Mouse (Mus musculus) kidney, adult 8-10 months (tissue): Measurements from ENCODE around the gene Cxcl14.
A peak's percentile ranks its signal among the peaks of the same experiment; 100 is the strongest.

Experiments
- DNase-seq, 2 experiments: peaks; one replicate each; pipeline ENCODE4 v3.0.0; 2022

Gene Cxcl14

DNA sequence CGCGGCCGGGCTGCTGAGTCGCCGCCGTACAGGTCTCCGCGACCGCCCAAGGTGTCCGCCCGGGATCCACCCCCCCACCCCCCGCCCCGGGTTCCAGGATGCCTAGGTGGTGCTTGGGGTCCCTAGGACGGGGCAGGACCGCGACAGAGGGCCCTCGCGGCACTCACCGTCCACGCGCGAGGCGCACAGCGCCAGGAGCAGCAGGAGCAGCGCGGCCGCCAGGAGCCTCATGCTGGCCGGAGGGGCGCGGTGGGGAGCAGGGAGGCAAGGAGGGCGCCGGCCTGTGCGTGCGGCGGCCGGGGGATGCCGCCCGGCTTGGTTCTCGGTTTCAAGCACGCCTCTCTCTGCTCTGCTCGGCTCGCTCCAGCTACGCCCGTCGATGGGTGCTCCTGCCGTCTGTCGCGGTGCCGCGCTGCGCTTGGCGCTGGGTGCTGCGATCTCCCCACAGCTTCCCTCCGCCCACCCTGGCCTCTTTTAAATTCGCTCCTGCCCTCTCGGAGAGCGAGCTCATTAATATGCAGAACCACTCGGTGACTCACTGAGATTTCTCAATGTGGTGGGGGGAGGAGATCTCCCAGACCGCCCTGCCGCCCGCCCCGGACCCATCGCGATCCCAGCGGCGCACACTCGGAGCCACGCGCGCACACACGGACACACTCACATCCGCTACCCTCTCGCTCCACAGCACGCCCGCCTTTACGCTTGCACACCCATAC is at the start of gene Cxcl14:
Gene Cxcl14 (minus strand): TSS at position 609 of the 716 bp plus-strand sequence.
- peak; percentile 15 to 31 for DNase-seq

DNA sequence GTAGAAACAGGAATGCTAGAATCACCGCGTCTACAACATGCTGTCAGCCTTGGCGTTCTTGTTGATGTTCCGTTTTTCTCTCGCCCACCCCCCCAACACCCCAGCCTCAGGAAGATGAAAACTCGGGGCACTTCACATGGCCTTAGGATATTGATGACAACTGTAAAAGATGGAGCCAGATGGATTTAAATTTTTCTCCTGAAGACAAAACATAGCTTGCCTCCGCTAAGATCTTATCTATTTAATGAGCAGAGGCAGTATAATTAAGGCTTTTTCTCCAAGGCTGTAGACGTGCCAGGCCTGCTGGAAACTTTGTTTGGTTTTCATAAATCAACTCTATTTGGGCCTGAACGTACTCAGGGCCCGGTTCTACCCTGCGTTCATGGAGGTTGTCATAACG is 48.0 kb upstream of the Cxcl14 start:
- DNase-seq, result no peak

DNA sequence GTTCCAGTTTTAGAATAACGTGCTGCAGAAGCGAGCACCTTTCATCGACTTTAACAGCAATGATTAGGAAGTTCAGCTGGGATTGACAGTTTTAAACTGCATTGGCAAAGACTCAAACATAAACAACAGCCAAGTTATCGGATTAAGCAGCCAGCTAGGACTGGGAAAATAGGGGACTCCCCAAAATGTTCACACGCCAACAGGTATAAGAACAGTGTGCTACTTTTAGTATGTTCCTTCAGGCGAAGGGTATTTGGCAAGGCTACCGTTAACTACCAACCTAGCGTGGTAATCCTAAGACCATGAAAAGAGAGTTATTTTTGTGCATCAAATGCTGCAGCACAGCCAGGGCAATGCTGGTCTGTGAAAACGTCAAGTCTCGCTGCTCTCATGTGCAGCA is 46.1 kb upstream of the Cxcl14 start:
- DNase-seq, result no peak

DNA sequence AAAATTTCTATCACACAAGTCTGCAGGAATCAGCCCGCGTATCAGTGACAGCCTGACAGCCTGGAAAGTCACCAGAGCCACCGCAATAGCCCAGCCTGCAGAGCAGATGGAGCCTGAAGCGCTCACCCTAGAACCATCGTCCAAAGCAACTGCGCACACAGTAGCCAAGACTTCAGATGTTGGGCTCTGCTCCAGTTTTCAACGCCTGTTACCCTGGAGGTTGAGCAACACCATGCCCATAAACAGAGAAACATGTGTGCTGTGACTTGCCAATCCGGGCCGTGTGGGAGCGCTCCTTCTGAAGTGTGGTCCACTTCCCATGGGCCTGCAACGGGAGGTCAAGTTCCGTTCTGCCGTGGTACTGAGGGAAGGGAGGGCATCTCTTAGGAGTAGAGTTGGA is 44.2 kb upstream of the Cxcl14 start:
- DNase-seq, result no peak

DNA sequence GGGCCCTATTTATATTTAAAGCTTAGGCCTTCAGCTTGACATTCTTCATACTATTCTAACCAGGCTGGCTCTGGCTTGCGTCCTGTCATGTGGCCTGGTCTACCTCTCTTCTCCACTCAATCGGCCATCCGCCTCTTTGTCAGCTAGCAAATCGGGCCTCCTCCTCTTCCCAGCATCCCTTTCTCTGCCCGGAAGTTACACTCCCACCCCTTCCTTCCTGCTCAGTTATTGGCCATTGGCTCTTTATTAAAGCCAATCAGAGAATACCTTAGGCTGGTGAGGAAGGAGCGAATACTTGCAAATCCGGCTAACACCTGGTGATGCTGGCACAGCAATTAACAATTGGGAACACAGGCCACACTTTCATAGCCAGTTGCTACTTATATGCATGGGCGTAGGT is 43.5 kb upstream of the Cxcl14 start:
- no peak for DNase-seq

DNA sequence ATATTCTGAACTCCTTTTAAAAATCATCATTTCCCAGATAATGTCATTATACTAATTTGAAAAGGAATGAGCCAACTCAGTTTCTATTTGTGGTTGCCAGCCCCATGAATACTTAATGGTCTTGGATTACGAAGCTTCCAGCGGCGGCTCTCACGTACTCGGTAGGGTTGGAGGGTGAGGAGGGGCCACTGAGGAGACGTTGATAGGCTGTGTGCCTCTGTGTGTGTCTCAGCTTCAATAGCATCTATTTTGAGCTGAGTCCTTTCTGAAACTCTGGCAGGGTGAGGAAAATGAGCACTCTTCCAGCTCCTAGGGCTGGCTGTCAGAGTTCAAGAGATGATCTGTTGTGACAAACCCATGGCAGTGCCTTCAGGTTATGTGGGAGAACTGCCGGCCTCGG is 40.6 kb upstream of the Cxcl14 start:
- no peak for DNase-seq

DNA sequence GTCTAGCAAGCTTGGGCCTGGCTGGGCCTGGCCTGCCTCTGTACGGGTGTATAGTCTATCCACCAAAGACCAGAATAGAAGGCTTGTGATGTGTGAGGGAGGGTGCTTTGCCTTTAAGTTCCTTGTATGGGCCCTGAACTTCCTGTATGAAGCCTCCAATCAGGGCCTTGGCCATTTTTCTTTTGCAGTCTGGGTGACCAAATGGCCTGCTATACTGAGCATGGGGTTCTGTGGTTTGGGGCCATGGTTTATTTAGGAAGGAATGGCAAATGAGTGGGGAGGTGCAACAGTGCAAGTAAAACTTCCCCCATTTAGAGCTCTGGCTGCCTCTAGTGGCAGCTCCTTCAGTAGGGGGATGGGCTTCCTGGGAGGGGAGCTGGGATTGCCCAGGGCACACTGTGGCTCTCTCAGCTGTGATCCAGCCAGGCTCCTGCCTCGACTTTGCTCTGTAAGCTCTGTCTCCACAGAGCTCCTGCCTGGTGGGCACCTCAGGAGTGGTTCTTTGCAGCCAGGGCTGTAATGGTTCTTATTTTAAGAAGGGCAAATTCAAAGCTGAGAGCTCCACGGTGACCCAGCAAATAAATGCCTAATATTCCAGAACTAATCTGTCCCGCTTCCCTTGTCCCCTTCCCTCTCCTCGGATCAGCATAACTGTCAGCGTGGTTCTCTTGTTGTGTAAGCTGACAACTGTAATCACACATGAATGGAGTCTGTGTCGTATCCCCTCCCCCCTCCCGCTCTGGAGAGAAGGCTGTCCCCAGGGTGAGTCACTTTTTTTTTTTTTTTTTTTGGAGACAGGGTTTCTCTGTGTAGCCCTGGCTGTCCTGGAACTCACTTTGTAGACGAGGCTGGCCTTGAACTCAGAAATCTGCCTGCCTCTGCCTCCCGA is 38.7 kb upstream of the Cxcl14 start:
- no peak for DNase-seq

DNA sequence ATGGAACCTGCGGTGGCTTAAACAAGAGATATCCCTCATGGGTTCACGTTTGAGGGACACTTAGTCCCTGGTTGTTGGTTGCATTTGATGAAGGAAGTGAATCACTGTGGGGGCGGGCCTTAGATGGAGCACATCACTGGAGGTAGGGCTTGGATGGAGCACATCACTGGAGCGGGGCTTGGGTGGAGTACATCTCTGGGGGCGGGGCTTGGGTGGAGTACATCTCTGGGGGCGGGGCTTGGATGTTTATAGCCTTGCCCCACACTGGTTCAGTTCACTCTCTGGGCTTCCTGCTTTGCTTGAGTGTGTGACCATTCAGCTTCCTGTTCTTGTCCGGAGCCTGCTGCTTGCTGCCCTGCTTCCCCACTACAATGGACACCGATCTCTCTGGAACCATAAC is 37.9 kb upstream of the Cxcl14 start:
- no peak for DNase-seq

DNA sequence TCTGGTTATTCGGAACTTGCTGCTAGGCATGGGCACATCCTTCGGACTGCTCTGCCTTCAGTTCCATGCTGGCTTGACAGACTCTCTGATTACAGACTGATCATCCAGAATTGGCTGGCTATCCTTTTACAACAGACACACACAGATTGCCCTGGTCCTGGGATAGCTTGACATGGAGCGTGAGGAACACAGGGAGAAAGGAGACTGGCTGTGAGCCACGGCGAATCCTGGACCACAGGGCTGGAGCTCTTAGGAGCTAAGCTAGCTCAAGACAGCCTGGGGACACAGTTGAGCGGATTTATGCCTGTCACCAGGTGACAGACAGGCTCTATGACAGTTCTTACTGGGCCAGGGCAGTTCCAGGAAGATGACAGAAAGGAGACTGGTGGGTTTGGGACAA is 36.0 kb upstream of the Cxcl14 start:
- no peak for DNase-seq

DNA sequence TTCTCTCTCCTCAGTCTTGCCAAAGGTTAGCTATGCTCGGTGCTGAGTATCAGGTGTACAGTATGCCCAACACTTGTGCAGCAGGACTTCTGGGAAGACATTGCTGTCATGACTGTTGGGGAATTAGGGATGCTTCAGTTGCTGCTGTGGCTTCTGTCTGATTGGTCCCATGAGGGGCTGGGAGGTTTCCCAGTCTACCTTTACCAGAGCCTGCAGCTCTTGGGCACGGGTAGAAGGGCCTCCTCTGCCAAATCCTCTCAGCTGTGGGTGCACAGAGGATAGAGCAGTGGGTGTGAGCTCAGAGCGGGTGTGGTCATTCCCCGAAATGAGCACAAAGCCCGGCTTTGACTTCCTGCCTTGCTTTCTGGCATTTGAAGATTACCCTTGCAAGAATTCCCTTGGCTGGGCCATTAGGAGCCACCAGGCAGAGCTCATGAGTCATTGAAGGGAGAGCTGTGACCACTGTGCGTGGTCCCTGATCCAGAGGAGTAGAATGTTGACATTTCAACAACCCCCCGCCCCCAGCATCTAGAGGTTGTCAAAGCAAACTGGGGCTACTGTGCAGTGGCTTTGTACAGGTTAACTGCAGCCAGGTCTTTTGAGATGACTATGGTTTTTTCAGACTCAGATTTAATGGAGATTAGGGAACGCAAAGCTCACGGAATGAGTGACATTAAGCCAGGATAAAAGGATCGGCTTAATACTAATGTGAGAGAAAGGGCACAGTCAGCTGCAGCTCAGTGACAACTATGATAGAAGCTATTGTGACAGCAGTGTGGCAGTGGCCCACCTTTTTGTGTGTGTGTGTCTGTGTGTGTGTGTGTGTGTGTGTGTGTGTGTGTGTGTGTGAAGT is 34.5 kb upstream of the Cxcl14 start:
- no peak for DNase-seq

DNA sequence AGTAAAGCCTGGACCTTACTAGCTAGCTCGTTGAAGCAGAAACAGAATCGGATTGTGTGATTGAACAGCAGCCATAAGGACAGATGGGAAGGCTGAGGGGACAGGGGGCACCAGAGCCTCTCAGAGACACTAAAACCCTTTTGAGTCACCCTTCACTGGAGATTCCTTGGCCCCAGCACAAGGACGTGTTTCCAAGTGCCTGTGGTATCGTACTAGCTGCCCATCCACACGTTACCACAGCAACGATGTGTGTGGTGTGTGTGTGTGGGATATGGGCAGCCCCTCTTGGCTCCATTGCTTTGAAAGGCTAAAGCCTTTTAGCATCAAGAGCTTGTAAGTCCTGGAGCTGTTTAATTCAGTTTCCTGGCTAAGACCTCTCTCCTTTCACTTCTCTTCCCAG is 33.4 kb upstream of the Cxcl14 start:
- DNase-seq, result no peak

DNA sequence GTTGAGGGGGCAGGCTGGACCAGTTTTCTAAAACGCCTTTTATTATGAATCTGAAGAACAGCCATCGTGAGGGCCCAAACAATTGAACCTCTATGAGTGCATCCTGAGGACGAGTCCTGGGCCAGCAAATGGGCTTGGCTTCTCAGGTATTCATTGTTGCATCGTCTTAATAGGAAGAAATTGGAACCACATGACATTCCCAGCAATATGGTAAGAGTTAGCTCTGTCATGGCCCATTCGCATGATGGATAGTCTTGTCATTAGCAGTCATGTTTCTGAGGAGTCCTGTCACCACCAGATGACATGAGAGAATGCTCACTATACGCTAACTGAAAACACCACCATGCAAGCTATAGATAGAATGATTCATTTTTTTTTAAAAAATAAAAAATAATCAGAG is 32.8 kb upstream of the Cxcl14 start:
- no peak for DNase-seq

DNA sequence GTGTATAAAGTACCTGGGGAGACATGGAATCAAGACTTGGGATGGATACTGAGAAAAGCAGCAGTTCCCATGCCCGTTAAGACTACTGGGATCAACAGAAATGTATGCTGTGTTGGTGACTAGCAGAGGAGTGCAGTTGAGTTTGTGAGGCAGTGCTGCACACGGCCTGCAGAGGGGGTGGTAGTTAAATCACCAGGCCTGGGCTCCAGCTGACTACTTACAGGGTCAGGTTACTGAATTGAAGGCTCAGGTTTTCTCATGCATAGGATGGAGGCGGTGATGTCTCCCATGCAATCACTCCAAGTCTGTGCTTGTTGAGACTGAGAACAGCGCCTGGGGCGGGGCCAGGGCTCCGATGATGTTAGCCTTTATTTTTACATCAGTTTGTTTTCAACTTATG is 31.4 kb upstream of the Cxcl14 start:
- no peak for DNase-seq

DNA sequence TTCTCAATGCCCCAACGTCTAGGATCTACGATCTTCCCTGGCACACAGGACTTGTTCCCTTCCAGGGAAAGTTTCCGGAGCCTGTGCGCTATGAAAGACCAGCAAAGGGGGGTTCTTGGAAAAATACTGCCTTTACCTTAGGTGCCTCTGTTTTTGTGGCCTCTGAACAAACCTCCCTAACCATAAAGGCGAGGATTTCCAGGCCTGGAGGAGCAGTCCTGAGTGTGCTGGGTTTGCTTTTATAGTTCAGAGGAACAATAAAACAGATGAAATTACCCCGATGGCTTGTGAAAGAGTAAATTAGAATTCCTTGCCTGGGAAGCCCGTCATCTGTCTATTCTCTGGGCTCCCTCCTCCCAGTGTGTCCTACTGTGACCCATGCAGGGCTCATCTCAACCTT is 25.3 kb upstream of the Cxcl14 start:
- DNase-seq, result no peak

DNA sequence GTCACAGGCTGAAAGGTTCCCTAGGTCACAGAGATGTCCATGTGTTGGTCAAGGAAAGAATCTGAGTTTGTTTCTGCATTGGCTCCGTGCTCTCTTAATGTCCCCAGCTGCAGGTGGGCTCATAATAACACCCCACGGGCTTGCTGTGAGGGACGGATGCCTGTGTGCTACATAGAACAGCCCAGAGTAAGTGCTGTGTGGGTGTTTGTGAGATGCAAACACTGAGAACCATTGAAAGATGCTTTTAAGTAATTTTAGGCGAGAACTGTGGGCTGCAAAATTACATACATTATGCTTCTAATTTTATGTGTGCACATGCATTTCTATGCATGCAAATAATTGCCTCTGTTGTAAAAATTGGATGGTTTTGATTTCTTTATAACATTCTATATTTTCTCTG is 20.6 kb upstream of the Cxcl14 start:
- no peak for DNase-seq

DNA sequence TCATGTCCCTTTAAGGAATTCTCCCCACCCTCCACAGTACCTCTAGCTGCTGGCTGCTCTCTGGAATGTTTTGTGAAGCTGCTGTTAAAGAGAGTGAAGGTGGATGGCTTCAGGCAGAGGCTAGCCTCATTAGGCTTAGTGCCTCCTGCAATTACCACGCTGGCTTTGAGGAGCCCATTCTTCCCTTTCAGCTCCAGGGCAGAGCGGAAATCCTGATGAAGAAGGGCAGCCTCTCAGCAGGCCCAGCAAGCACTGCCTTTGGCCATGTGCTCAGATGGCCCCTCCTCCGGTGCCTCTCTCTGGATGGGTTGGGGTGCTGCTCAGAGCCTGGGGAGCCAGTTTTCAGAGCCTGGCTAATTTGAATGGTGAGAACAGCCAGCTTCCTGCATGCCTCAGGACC is 18.9 kb upstream of the Cxcl14 start:
- DNase-seq, result no peak

DNA sequence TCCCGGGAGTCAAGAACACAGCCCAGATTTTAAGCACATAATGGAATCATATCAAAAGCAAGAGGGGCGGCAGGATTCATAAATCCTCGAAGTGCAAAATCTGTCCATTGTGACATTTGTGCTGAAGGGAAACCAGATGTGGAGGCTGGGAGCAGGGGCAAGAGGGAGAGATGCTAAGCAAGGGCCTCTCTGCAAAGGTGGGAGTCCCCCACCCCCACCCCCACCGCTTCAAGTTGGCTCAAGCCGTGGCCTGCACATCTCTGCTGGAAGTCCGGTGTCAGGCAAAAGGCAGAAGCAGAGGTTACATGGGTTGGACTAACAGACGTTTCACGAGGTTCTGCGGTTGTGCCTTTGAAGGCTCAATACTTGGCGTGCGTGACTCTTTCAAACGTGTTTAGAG is 8.7 kb upstream of the Cxcl14 start:
- DNase-seq, result no peak

DNA sequence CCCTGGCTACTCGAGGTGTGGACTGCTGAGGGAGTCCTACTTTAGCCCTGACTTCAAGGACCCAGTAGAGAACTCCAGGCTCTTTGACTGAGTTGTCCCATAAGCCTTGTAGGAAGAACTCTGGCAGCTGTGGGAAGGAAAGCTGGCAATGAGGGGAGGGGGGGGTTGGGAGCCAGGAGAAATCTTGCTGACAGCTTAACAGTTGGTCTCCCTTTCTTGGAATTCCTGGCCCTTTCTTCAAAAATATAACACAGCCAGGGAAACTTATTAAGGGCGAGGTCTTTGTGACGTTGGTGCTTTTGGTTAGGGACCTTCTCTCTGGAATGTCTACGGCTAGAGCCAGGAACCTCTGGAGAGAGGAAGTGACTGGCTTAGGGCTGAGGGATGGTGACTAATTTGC is 8.1 kb upstream of the Cxcl14 start:
- DNase-seq, result no peak

DNA sequence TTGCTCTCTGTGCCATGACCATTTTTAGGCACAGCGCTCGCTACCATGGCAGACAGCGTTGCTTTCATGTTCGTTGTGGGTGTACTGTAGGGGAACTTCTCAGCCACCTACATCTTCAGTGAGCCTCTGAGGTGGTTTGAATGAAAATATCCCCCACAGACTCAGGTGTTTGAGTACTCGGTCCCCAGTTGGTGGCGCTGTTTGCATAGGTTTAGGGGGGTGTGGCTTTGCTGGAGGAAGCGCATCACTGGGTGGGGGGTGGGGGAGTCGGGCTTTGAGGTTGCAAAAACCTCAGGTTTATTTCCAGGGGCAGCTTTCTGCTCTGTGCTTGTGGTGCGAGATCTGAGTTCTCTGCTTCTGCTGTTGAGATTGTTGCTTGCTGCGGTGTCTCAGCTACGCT is 3.0 kb upstream of the Cxcl14 start:
- DNase-seq, result no peak

DNA sequence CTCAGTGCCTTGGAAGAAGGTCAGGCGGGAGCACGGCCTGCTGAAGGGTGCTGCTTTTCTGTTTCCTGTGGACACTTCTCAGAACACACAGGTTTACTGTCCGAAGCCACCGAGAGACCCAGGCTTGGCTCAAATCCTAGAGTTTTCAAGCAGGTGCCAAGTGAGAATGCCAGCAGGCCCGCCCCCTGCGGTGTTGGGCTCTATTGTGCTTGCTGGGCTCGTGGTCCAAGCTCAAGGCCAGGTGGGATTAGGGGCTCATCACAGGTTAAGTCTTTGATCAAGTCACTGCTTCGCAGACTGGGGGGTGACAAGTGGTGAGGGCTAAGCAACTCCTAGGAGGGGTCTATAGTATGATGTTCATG is 289 bp upstream of the Cxcl14 start:
- no peak for DNase-seq

DNA sequence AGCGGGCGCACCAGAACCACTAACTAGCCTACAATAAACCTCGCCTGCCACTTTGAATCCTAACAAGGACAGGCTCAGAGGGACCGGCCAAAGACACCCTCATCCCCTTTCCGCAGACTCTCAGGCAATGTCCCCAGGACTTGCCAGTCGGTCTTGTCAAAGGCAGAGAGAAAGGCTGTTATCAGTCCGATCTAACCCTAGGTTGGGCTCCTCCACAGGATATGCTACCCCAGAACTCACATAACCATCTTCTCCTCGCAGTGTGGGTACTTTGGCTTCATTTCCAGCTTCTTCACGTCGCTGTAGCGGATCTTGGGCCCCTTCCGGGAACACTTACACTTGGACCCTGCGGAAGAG is 787 bp downstream of the Cxcl14 start:
- DNase-seq, result no peak

DNA sequence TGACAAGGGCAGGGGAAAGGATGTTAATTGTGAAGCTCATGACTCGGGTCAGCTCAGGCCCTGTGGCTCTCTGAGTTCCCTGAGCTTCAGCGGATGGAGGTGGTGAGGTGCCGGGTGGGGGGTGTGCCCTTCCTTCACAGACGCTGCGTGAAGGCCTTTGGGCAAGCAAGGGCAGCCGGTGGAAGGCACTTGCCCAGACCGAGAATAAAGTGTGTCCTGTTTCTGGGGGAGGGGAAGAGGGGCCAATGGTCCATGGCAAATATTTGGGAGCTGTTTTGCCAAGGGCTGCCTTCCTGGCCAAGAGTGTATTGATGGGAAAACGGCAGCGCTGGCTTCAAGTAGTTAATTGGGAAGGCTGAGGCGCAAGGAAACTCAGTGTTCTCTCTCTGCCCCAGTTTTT is 1.4 kb downstream of the Cxcl14 start:
- DNase-seq, result no peak

DNA sequence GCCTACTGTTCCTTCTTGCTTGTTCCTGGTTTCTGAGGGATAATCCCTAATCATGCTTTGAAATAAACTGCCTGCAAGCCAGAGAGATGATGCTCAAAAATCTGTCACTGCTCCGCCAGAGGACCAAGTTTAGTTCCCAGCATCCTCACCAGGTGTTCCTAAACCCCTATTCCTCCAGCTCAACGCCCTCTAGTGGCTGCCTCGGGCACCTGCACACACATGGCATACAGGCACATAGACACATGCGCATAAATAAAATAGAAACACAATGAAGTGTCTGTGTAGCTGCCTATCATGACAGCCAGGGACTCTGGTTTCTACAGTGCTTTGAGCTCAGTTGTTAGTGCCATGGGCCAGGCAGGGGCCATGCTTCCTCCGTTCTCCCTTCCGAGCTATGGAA is 6.4 kb downstream of the Cxcl14 start:
- DNase-seq, result no peak

DNA sequence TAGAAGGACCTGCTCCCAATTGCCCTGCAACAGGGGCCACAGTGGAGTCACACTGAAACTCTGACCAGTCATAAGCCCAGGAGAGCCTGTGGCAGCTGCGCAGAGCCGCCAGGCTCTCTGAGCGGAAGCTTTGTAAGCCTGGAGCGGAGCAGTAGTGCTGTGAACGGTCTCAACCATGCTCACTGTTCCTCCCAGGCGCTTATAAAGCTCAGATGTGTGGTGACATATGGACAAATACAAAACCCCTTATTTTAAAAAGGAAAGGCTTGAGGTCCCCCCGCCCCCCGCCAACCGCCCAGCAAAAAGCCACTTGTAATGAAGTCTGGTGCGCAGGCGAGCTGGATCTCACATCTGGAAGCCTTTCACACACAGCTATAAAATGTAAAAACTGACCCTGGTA is 7.1 kb downstream of the Cxcl14 start:
- DNase-seq, result no peak
